Mouse (Mus musculus) cerebellum, adult 8-10 months (tissue): ENCODE results near the gene Sltm.
"Not testable (repeated sequence)": the region's sequence is repeated elsewhere in the genome, so short reads cannot be mapped to it uniquely, and the experiment has no call there.

ENCODE experiments used
- DNase-seq: peaks from one replicate; pipeline ENCODE4 v3.0.0; 2022

Sltm gene

DNA sequence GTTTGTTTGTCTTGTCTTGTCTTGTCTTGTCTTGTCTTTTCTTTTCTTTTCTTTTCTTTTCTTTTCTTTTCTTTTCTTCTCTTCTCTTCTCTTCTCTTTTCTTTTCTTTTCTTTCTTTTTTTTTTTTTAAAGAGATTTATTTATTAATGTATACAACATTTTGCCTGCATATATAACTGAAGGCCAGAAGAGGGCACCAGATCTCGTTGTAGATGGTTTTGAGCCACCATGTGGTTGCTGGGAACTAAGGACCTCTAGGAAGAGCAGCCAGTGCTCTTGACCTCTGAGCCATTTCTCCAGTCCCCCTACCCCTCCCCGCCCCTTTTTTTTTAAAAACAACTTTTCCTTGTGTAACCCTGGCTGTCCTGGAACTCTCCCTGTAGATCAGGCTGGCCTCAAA is 9.7 kb downstream of the Sltm start:
- DNase-seq, result not testable (repeated sequence)

GRCm38 (mm10) chr9:70555431-70555830 is 12.9 kb downstream of the Sltm start:
- no peak for DNase-seq

DNA sequence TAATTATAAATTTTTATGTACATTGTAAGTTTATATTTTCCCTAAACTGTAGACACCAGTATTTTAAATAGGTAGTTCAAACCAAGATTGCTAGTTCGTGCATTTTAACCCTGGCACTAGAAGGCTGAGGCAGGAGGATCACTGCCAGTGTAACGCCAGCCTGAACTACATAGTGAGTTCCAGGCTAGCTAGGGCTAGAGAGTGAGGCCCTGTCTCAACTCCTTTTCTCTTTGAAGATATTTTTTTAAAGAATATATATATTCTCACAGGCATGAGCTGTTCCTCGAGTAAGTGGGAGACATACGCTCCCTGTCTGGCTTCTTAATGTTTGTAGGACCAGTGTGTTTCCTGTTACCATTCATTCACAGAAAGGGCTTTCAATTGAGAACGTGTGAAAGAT is 14.2 kb downstream of the Sltm start:
- no peak for DNase-seq

DNA sequence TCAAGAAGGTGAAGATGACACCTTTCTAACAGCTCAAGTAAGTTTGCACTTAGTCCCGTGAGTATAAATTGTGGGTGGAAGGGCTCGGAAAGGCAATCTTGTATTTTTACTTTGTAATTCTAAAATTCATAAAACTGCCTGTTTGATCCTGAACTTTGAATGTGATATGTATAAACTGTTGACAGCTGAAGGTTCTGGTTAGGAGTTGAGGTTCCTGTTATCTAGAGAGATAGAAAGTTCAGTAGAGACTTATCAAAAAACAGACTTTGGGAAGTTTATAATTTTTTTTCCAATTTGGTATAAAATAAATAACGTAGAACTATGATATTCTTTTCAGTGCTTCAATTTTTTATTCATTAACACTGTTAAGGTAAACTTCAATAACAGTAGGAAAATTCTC is 20.3 kb downstream of the Sltm start:
- no peak for DNase-seq

DNA sequence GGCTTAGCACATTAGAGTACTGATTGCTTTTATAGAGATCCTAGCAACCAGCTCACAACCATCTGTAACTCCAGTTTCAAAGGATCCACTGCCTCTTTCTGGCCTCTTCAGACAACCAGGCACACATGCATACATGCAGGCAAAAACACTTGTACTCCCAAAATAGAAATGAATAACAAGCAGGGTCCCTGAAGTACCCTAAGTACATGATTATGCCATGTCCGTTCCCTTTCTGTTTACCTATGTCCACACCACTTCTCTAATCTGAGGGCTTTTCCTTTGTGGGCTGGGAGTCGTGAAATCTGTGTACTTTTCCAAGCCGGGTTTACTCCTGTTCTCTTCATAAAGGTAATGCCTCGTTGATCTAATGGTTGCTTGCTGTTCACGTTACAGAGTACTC is 25.1 kb downstream of the Sltm start:
- DNase-seq, result no peak

- DNase-seq, result no peak
These were observed 27.8 kb downstream of the Sltm start for GRCm38 (mm10) chr9:70570351-70570750.

GRCm38 (mm10) chr9:70578123-70578522 is 35.6 kb downstream of the Sltm start:
- DNase-seq, result no peak

DNA sequence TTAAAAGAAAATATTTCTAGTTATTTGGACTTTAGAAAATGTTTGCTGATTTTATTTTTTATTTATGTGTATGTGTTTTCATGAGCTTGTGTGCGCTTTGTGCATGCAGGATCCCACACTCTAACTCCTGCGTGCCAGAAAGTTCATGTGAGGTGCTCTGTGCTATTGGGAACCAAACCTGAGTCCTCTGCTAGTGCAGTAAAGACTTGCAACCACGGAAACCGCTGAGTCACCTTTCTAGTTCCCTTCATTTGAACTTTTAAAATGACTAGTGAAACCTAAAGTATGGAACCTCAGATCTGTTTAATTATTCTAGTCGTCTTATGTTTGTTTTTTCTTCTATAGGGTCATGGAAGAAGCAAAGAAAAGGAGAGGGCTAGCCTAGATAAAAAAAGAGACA is 38.4 kb downstream of the Sltm start:
- DNase-seq, result no peak

DNA sequence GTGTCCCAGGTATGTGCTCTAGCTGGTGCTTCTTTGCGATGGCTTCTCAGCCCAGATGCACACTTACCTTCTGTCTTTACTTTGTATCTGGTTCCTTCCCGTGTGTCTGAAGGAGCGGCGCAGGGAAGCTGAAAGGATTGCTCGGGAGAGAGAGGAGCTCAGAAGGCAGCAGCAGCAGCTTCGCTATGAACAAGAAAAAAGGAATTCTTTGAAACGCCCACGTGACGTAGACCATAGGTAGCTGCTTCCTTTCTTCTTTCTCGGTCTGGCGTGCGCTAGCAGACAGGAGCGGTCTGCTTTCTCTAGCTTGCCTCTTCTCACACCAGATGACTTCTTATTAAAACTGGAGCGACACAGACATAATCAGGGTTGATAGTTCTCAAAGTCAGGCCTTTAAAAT is 42.1 kb downstream of the Sltm start:
- DNase-seq, result no peak

DNA sequence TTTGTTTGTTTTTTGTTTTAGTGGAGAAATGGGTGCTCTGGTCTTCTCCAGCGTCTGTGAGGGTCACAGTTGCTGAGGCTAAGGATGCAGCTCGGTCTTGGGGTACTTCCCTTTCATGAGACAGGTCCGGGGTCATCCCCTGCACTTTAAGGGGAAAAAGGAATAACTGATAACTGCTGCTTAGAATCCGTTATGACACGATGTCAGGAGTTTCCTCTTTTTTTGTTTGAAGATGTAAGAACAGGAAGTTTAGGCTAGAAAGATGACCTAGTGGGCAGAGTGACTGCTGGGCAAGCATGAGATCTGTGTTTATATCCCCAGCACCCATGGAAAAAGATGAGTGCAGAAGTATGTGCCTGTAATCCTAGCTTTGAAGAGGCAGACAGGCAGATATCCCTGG is 42.6 kb downstream of the Sltm start:
- no peak for DNase-seq

DNA sequence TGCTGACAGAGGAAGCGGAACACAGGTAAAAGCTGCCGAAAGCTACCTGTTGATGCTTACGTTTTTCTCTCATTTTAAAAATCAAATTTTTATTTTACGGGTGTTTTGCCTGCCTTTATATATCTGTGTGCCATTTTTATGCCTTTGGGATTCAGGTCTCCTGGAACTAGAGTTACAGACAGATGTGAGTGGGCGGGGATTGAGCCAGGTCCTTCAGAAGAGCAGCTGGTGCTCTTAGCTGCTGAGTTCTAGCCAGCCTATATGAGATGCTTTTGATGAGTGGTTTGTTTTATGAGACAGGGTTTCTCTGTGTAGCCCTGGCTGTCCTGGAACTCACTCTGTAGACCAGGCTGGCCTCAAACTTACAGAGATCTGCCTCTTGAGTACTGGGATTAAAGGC is 44.6 kb downstream of the Sltm start:
- DNase-seq, result no peak

- DNase-seq, result no peak
These were observed 48.2 kb downstream of the Sltm start for GRCm38 (mm10) chr9:70590775-70591174.

- DNase-seq, result no peak
These were observed 48.9 kb downstream of the Sltm start for GRCm38 (mm10) chr9:70591486-70591885.

- no peak for DNase-seq
These were observed 55.7 kb downstream of the Sltm start for GRCm38 (mm10) chr9:70598271-70598670.

- DNase-seq, result peak; percentile 36
These were observed 59.8 kb downstream of the Sltm start for GRCm38 (mm10) chr9:70602186-70602845.

DNA sequence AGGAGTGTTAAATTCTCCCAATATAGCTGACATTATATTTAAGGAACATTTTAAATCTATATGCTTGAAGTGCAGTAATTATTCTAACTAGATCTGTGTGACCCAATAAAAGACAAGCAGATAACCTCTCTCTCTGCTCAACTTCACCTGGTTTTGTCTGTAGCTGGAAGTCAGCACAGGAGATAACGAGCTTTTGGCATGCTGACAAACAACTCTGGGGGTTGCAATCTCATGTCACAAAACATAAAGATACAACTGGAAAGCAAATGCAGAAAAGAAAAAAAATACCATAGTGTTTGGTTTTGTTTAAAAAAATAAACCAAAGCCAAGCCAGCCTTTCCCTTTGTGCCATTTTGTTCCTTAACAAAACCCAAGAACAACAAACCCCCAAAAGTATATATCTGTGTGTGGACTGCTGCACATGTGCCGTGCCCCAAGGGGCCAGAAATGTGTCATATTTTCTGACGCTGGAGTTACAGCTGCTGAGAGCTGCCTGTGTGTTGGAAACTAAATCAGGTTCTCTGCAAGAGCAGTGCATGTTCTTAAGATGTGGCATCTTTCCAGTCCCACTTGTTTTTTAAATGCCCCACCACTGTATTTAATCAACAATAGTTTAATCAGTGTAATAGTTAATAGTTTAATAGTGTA is 68.6 kb downstream of the Sltm start:
- DNase-seq, result no peak

DNA sequence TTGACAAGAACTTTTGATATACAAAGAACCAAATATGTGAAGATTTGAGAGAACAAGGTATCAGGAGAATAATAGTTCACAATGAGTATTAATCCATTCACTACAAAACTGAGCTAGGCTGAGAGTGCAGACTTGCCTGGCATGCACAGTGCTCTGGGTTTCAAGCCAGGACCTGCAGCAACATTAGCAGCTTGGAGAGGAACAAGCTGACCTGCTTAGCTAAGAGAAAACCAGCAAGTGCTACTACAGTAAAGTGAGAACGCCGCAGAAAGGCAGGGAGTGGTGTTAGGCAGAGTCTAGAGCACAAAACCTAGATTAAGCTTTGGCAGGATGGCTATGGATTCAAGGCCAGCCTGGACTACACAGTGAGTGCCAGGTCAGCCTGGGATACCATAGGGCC is 87.2 kb downstream of the Sltm start:
- peak; percentile 47 for DNase-seq

DNA sequence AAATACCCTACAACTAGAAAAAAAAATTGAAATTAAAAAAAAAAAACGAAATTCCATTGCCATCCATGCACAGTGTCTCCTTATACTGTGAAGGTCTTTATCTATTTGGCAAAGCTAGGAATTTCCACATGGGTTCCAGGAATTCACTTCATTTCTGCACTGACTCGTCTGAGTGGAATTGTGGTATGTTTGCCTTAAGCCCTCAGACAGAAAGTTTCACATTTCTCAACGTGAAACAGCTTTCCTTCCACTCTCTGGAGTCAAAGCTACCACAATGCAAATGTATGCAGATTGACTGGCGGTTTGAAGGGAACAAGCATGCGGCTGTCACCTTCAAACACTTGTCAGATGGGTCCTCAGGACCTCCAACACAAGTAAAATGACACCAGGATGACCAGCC is 89.1 kb downstream of the Sltm start:
- no peak for DNase-seq

DNA sequence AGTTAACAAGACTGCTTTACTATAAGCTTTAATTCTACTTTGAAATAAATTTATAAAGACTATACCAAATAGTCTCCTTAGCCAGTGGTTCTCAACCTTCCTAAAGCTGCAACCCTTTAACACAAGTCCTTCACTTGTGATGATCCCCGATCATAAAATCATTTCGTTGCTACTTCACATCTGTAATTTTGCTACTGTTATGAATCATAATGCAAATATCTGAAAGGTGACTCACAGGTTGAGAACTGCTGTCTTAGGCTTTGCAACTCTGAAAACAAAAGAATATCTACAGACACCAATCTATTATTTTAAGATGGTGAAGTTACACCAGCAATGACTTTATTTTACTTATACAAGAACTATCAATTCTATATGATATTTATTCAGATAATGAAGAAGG is 94.2 kb downstream of the Sltm start:
- DNase-seq, result no peak
